Mouse (Mus musculus) heart, postnatal 0 days (tissue): Measurements from ENCODE around the gene Adgrl1.

Source experiments
- CTCF ChIP-seq: IDR thresholded peaks from 2 replicates; pipeline ENCODE4 v1.5.1; 2016; ENCODE audit warnings: antibody characterized with exemption, control low read depth, low read depth
- EP300 ChIP-seq: IDR thresholded peaks from 2 replicates; pipeline ENCODE4 v1.6.1; 2016; ENCODE audit warnings: antibody characterized with exemption, low read depth

- TF ChIP-seq CTCF (no peak), EP300 (no peak)
Observed at GRCm38 (mm10) chr8:83990170-83990569, 90.3 kb downstream of the Adgrl1 start.
